Mouse (Mus musculus) MEL (cell line): ENCODE data around the gene Myg1. TPM values are rescaled to one million over a fixed set of nuclear protein-coding genes. Genes with fewer than 3 reads are reported as not detected.

Experiments
- DNase-seq: peaks from one replicate; pipeline ENCODE4 v3.0.0; 2011; ENCODE audit warnings: low read depth, low spot score
- H3K27ac ChIP-seq: 2 replicates; pipeline ENCODE4 v1.5.1; 2012; ENCODE audit warnings: low read depth, mild to moderate bottlenecking, control low read depth, low read length, moderate library complexity; ENCODE audit not compliant: control insufficient read depth
- H3K27me3 ChIP-seq, 2 experiments: fragments of 150-350 bp in 1 of 2; sonication (generic) in 1 of 2; 2 replicates each; pipeline ENCODE4 v1.6.1; 2012; ENCODE audit warnings: low read length in 2 of 2, mild to moderate bottlenecking in 2 of 2, improper control_type of control experiment in 1 of 2, moderate library complexity in 1 of 2; ENCODE audit not compliant: insufficient read depth in 2 of 2, control insufficient read depth in 1 of 2
- H3K36me3 ChIP-seq, 2 experiments: 2 replicates each; pipeline ENCODE4 v1.6.1; 2012 to 2014; ENCODE audit warnings: low read length in 2 of 2, improper control_type of control experiment in 1 of 2, inconsistent platforms in 1 of 2, mild to moderate bottlenecking in 1 of 2; ENCODE audit not compliant: insufficient read depth in 2 of 2, control insufficient read depth in 1 of 2
- H3K4me1 ChIP-seq, 2 experiments: fragments of 150-350 bp in 1 of 2; sonication (generic) in 1 of 2; 2 replicates each; pipeline ENCODE4 v1.6.1; 2012; ENCODE audit warnings: low read length in 2 of 2, improper control_type of control experiment in 1 of 2, mild to moderate bottlenecking in 1 of 2; ENCODE audit not compliant: insufficient read depth in 2 of 2, control insufficient read depth in 1 of 2
- H3K4me3 ChIP-seq, 2 experiments: fragments of 150-350 bp in 1 of 2; sonication (generic) in 1 of 2; 2 replicates each; pipeline ENCODE4 v1.5.1; 2012; ENCODE audit warnings: low read depth in 2 of 2, low read length in 2 of 2, mild to moderate bottlenecking in 2 of 2, moderate library complexity in 2 of 2, control low read depth in 1 of 2, improper control_type of control experiment in 1 of 2; ENCODE audit not compliant: control insufficient read depth in 1 of 2, insufficient read depth in 1 of 2
- H3K79me2 ChIP-seq: 2 replicates; pipeline ENCODE4 v1.6.1; 2012; ENCODE audit warnings: mild to moderate bottlenecking, low read length, moderate library complexity; ENCODE audit not compliant: control insufficient read depth, poor library complexity, insufficient read depth
- H3K9ac ChIP-seq: 2 replicates; pipeline ENCODE4 v1.6.1; 2012; ENCODE audit warnings: low read depth, mild to moderate bottlenecking, control low read depth, low read length, moderate library complexity; ENCODE audit not compliant: control insufficient read depth, poor library complexity, severe bottlenecking
- H3K9me3 ChIP-seq: fragments of 150-350 bp; sonication (generic); replicated peaks from 2 replicates; pipeline ENCODE4 v1.6.1; 2012; ENCODE audit warnings: mild to moderate bottlenecking, low read length, improper control_type of control experiment, moderate library complexity; ENCODE audit not compliant: insufficient read depth
- BHLHE40 ChIP-seq: IDR thresholded peaks from 2 replicates; pipeline ENCODE4 v1.6.1; 2012; ENCODE audit warnings: low read depth, mild to moderate bottlenecking, inconsistent platforms, low read length, improper control_type of control experiment, borderline replicate concordance
- CHD1 ChIP-seq: IDR thresholded peaks from 2 replicates; pipeline ENCODE4 v1.6.1; 2012; ENCODE audit warnings: low read depth, mild to moderate bottlenecking, inconsistent platforms, low read length, improper control_type of control experiment
- CHD2 ChIP-seq: IDR thresholded peaks from 2 replicates; pipeline ENCODE4 v1.6.1; 2011; ENCODE audit warnings: low read length, improper control_type of control experiment
- CTCF ChIP-seq, 3 experiments: IDR thresholded peaks in 2 of 3; conservative IDR thresholded peaks in 1 of 3; 2 replicates each; pipeline ENCODE4 v1.5.1; 2011 to 2012; ENCODE audit warnings: low read length in 3 of 3, low read depth in 2 of 3, mild to moderate bottlenecking in 2 of 3, improper control_type of control experiment in 1 of 3, inconsistent platforms in 1 of 3, mixed read lengths in 1 of 3, moderate library complexity in 1 of 3; ENCODE audit not compliant: control insufficient read depth in 1 of 3, insufficient read depth in 1 of 3, poor library complexity in 1 of 3, severe bottlenecking in 1 of 3
- E2F4 ChIP-seq: IDR thresholded peaks from 2 replicates; pipeline ENCODE4 v1.6.1; 2011; ENCODE audit warnings: low read depth, low read length, improper control_type of control experiment, borderline replicate concordance
- ELF1 ChIP-seq: IDR thresholded peaks from 2 replicates; pipeline ENCODE4 v1.6.1; 2014; ENCODE audit warnings: low read depth, mild to moderate bottlenecking, inconsistent platforms, low read length, improper control_type of control experiment, moderate library complexity
- EP300 ChIP-seq, 2 experiments: IDR thresholded peaks; 2 replicates each; pipeline ENCODE4 v1.6.1; 2011; ENCODE audit warnings: improper control_type of control experiment in 2 of 2, low read length in 2 of 2, low read depth in 1 of 2, mild to moderate bottlenecking in 1 of 2
- ETS1 ChIP-seq: IDR thresholded peaks from 2 replicates; pipeline ENCODE4 v1.6.1; 2012; ENCODE audit warnings: low read depth, mild to moderate bottlenecking, inconsistent platforms, low read length, improper control_type of control experiment, moderate library complexity
- GABPA ChIP-seq: IDR thresholded peaks from 2 replicates; pipeline ENCODE4 v1.6.1; 2012; ENCODE audit warnings: low read depth, mild to moderate bottlenecking, inconsistent platforms, low read length, improper control_type of control experiment, moderate library complexity
- GATA1 ChIP-seq: IDR thresholded peaks from 2 replicates; pipeline ENCODE4 v1.6.1; 2011; ENCODE audit warnings: low read depth, low read length, improper control_type of control experiment
- HCFC1 ChIP-seq: IDR thresholded peaks from 2 replicates; pipeline ENCODE4 v1.6.1; 2012; ENCODE audit warnings: low read depth, mild to moderate bottlenecking, inconsistent platforms, low read length, improper control_type of control experiment, moderate library complexity
- KAT2A ChIP-seq: conservative IDR thresholded peaks from 2 replicates; pipeline ENCODE4 v1.6.1; 2012; ENCODE audit warnings: low read depth, low read length, improper control_type of control experiment, inconsistent platforms
- MAFK ChIP-seq: IDR thresholded peaks from 2 replicates; pipeline ENCODE4 v1.6.1; 2011; ENCODE audit warnings: low read depth, mild to moderate bottlenecking, low read length, improper control_type of control experiment, borderline replicate concordance
- MAX ChIP-seq: IDR thresholded peaks from 2 replicates; pipeline ENCODE4 v1.6.1; 2011; ENCODE audit warnings: low read length, improper control_type of control experiment
- MAZ ChIP-seq: IDR thresholded peaks from 2 replicates; pipeline ENCODE4 v1.6.1; 2012; ENCODE audit warnings: low read depth, mild to moderate bottlenecking, inconsistent platforms, low read length, improper control_type of control experiment
- MXI1 ChIP-seq: IDR thresholded peaks from 2 replicates; pipeline ENCODE4 v1.6.1; 2011; ENCODE audit warnings: mild to moderate bottlenecking, low read depth, low read length, improper control_type of control experiment
- MYB ChIP-seq: IDR thresholded peaks from 2 replicates; pipeline ENCODE4 v1.6.1; 2011; ENCODE audit warnings: mild to moderate bottlenecking, low read depth, low read length, improper control_type of control experiment
- MYC ChIP-seq: IDR thresholded peaks from 2 replicates; pipeline ENCODE4 v1.6.1; 2011; ENCODE audit warnings: low read depth, mild to moderate bottlenecking, low read length, improper control_type of control experiment, moderate library complexity
- NELFE ChIP-seq: IDR thresholded peaks from 2 replicates; pipeline ENCODE4 v1.6.1; 2011; ENCODE audit warnings: low read depth, low read length, improper control_type of control experiment
- NRF1 ChIP-seq: IDR thresholded peaks from 2 replicates; pipeline ENCODE4 v1.6.1; 2014; ENCODE audit warnings: low read depth, mild to moderate bottlenecking, inconsistent platforms, low read length, improper control_type of control experiment, moderate library complexity; ENCODE audit not compliant: poor library complexity, insufficient read depth, severe bottlenecking
- POLR2AphosphoS2 ChIP-seq: IDR thresholded peaks from 2 replicates; pipeline ENCODE4 v1.6.1; 2011; ENCODE audit warnings: low read length, improper control_type of control experiment
- POLR2AphosphoS5 ChIP-seq: IDR thresholded peaks from 2 replicates; pipeline ENCODE4 v1.6.1; 2012; ENCODE audit warnings: low read depth, borderline replicate concordance, mild to moderate bottlenecking, inconsistent platforms, low read length, moderate library complexity, mixed read lengths
- RAD21 ChIP-seq: IDR thresholded peaks from 2 replicates; pipeline ENCODE4 v1.6.1; 2011; ENCODE audit warnings: mild to moderate bottlenecking, low read depth, low read length, improper control_type of control experiment
- RCOR1 ChIP-seq: IDR thresholded peaks from 2 replicates; pipeline ENCODE4 v1.6.1; 2012; ENCODE audit warnings: low read depth, mild to moderate bottlenecking, inconsistent platforms, low read length, improper control_type of control experiment
- SIN3A ChIP-seq: IDR thresholded peaks from 2 replicates; pipeline ENCODE4 v1.6.1; 2012; ENCODE audit warnings: low read length, improper control_type of control experiment, inconsistent platforms
- SMC3 ChIP-seq: IDR thresholded peaks from 2 replicates; pipeline ENCODE4 v1.6.1; 2011; ENCODE audit warnings: low read depth, low read length, improper control_type of control experiment
- TAL1 ChIP-seq: IDR thresholded peaks from 2 replicates; pipeline ENCODE4 v1.6.1; 2012; ENCODE audit warnings: mild to moderate bottlenecking, inconsistent platforms, low read length, moderate library complexity, mixed read lengths
- TBP ChIP-seq: IDR thresholded peaks from 2 replicates; pipeline ENCODE4 v1.8.0; 2011; ENCODE audit warnings: low read depth, low read length, improper control_type of control experiment
- TCF12 ChIP-seq: IDR thresholded peaks from 2 replicates; pipeline ENCODE4 v1.6.1; 2014; ENCODE audit warnings: low read depth, mild to moderate bottlenecking, inconsistent platforms, low read length, improper control_type of control experiment, moderate library complexity
- UBTF ChIP-seq: IDR thresholded peaks from 2 replicates; pipeline ENCODE4 v1.6.1; 2012; ENCODE audit warnings: low read depth, mild to moderate bottlenecking, inconsistent platforms, low read length, improper control_type of control experiment, moderate library complexity, borderline replicate concordance; ENCODE audit not compliant: insufficient read depth
- USF1 ChIP-seq: IDR thresholded peaks from 2 replicates; pipeline ENCODE4 v1.6.1; 2014; ENCODE audit warnings: low read depth, mild to moderate bottlenecking, inconsistent platforms, low read length, improper control_type of control experiment, moderate library complexity
- USF2 ChIP-seq, 2 experiments: IDR thresholded peaks; 2 replicates each; pipeline ENCODE4 v1.6.1; 2011 to 2012; ENCODE audit warnings: improper control_type of control experiment in 2 of 2, low read length in 2 of 2, borderline replicate concordance in 1 of 2, inconsistent platforms in 1 of 2, low read depth in 1 of 2, mild to moderate bottlenecking in 1 of 2; ENCODE audit not compliant: insufficient read depth in 1 of 2
- ZC3H11A ChIP-seq: IDR thresholded peaks from 2 replicates; pipeline ENCODE4 v1.6.1; 2012; ENCODE audit warnings: low read depth, mild to moderate bottlenecking, inconsistent platforms, low read length, improper control_type of control experiment
- ZKSCAN1 ChIP-seq: IDR thresholded peaks from 2 replicates; pipeline ENCODE4 v1.6.1; 2012; ENCODE audit warnings: low read depth, mild to moderate bottlenecking, inconsistent platforms, low read length, improper control_type of control experiment, moderate library complexity
- ZMIZ1 ChIP-seq: IDR thresholded peaks from 2 replicates; pipeline ENCODE4 v1.6.1; 2012; ENCODE audit warnings: low read depth, mild to moderate bottlenecking, inconsistent platforms, low read length, improper control_type of control experiment, moderate library complexity
- ZNF384 ChIP-seq: IDR thresholded peaks from 2 replicates; pipeline ENCODE4 v1.6.1; 2012; ENCODE audit warnings: low read depth, mild to moderate bottlenecking, inconsistent platforms, low read length, improper control_type of control experiment
- polyA plus RNA-seq, 2 experiments: library from polyadenylated mRNA; stranded (reverse) in 1 of 2; unstranded in 1 of 2; fragments of >175 nt in 1 of 2; fragments of >200 nt in 1 of 2; gene quantifications; 2 replicates each; pipeline versions ENCODE4 v1.2.1 to v1.2.4; 2012; ENCODE audit warnings: low replicate concordance in 2 of 2, low read depth in 1 of 2; ENCODE audit not compliant: insufficient read length in 2 of 2, insufficient read depth in 1 of 2, missing spikeins in 1 of 2
- total RNA-seq: library from RNA; depleted of rRNA; stranded (reverse); fragments of 300-350 nt; gene quantifications from 2 replicates; pipeline ENCODE4 v1.2.3, GENCODE M21; 2012

The Myg1 gene
- total and polyA plus RNA-seq, 3 experiments: 135 to 292 (median 140) TPM

DNA sequence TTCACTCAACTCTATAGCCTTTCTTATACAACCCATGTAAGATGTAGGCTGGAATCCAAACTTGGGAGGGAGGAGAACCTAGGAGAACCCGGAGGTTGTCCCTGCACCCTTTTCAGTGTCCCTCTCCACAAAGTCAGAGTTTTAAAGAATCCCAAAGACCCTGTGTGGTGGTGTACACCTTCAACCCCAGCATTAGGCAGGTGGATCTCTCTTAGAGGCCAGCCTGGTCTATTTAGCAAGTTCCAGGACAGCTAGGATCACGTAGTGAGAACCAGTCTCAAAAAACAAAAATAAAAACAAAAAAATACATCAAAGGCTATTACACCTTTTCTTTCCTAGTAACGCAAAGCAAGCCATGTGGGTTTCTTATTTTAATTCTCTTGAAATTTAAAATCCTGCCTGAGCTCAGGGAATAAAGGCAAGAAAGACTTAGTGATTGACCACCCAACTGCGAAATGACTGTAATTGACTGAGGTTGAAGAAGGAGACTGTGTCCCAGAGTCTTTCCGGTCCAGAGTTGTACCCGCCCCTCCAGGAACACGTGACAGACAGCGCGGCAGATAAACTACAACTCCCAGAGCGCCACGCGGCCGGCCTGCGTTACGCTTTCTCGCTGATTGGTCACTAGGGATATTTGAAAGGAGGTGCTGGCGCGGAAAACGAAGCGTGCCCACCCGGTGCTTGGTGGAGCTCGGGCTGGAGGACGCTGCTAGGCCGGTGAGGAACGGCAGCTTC lies 35.7 kb upstream of the Myg1 start, which contains the start of gene Espl1:
Espl1 (plus strand) TSS at position 634 of the 735 bp plus-strand sequence.
- no peaks in the 10 kb centered on the region for H3K27me3 ChIP-seq
- H3K4me1 ChIP-seq: peaks cover 4 to 8% of the 10 kb centered on the region in 2 experiments; a peak in 3 of 4 replicates
- no peaks in the 10 kb centered on the region for H3K9me3 ChIP-seq
- H3K36me3 ChIP-seq: peaks cover 2 to 15% of the 10 kb centered on the region in 2 experiments
- H3K27ac ChIP-seq: peak within 1 kb of the TSS; percentile 33
- H3K79me2 ChIP-seq: peaks cover 29% of the 10 kb centered on the region
- peak; percentile 99 for DNase-seq
- H3K9ac ChIP-seq: peak within 1 kb of the TSS; percentile 77
- peak within 1 kb of the TSS; percentile 61 to 72 for H3K4me3 ChIP-seq
- TF ChIP-seq CTCF (IDR thresholded peaks at IDR 0.05 in 2 of 3, conservative IDR thresholded peaks at IDR 0.05 in 1 of 3; ENCODE audit: control insufficient read depth in 1 of 3, insufficient read depth in 1 of 3, low read depth in 2 of 3, low read length in 3 of 3, poor library complexity in 1 of 3, severe bottlenecking in 1 of 3): no peak
- TF ChIP-seq NELFE: peak; percentile 93
- peak; percentile 100 for TF ChIP-seq USF1
- peak; percentile 87 to 95 for TF ChIP-seq USF2 (IDR thresholded peaks at IDR 0.05; ENCODE audit: borderline replicate concordance in 1 of 2, insufficient read depth in 1 of 2, low read depth in 1 of 2, low read length in 2 of 2)
- peak; percentile 99 for TF ChIP-seq E2F4
- TF ChIP-seq MYC: peak; percentile 98
- peak; percentile 52; the same call in 1 of the 2 replicates for TF ChIP-seq NRF1
- TF ChIP-seq CHD1: 0 out of 2 replicates have a peak, but pooled peaks have one; percentile 53
- 0 out of 2 replicates have a peak, but pooled peaks have one; percentile 57 for TF ChIP-seq BHLHE40
- TF ChIP-seq EP300 (IDR thresholded peaks at IDR 0.05; ENCODE audit: low read depth in 1 of 2, low read length in 2 of 2): no peak
- TF ChIP-seq ZKSCAN1: no peak
- no peak for TF ChIP-seq SMC3
- TF ChIP-seq ZNF384: peak; percentile 21; the same call in 1 of the 2 replicates
- TF ChIP-seq POLR2AphosphoS5: no peak
- TF ChIP-seq ZMIZ1: peak; percentile 98
- TF ChIP-seq POLR2AphosphoS2: peak; percentile 96
- no peak for TF ChIP-seq GABPA
- TF ChIP-seq KAT2A: peak; percentile 97
- TF ChIP-seq TCF12: peak; percentile 74
- TF ChIP-seq MAZ: no peak; the same call in 1 of the 2 replicates
- peak; percentile 99 for TF ChIP-seq SIN3A
- TF ChIP-seq ELF1: peak; percentile 89
- TF ChIP-seq MYB: no peak
- TF ChIP-seq MAX: peak; percentile 99
- TF ChIP-seq RCOR1: peak; percentile 30; the same call in 1 of the 2 replicates
- peak; percentile 72 for TF ChIP-seq CHD2
- TF ChIP-seq UBTF: no peak
- TF ChIP-seq ETS1: peak; percentile 47; the same call in 1 of the 2 replicates
- TF ChIP-seq ZC3H11A: no peak
- TF ChIP-seq RAD21: no peak
- peak; percentile 95 for TF ChIP-seq TBP
- no peak for TF ChIP-seq TAL1
- peak; percentile 100 for TF ChIP-seq HCFC1
- TF ChIP-seq GATA1: peak; percentile 34; the same call in 1 of the 2 replicates
- no peak for TF ChIP-seq MAFK
- TF ChIP-seq MXI1: peak; percentile 99
